Mouse (Mus musculus): ENCODE measurements around the gene Palld. TPM values are rescaled to one million over a fixed set of nuclear protein-coding genes. Genes with fewer than 3 reads are reported as not detected.

Gene Palld
- total RNA-seq, 2 experiments from 2014 or later, result 5.4 TPM

DNA sequence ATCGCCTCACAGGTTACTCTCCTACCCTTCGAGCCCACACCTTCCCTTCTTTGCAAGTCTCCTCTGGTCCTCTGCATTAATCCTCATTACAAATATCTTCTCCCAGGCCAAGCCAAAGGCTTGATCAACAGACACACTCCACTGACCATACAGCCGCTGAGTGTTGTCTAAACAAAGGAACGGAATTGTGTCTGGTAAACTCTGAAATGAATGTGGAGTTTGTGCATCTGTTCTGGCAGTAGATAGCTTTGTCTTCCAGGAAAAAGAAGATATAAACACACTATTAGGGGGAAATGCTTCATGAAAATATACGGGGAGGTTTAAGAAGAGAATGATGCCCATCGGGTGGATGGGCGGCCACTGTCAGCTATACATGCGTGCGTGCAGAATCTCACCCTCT is 180.3 kb downstream of the Palld start:
- DNase-seq, result no peak

DNA sequence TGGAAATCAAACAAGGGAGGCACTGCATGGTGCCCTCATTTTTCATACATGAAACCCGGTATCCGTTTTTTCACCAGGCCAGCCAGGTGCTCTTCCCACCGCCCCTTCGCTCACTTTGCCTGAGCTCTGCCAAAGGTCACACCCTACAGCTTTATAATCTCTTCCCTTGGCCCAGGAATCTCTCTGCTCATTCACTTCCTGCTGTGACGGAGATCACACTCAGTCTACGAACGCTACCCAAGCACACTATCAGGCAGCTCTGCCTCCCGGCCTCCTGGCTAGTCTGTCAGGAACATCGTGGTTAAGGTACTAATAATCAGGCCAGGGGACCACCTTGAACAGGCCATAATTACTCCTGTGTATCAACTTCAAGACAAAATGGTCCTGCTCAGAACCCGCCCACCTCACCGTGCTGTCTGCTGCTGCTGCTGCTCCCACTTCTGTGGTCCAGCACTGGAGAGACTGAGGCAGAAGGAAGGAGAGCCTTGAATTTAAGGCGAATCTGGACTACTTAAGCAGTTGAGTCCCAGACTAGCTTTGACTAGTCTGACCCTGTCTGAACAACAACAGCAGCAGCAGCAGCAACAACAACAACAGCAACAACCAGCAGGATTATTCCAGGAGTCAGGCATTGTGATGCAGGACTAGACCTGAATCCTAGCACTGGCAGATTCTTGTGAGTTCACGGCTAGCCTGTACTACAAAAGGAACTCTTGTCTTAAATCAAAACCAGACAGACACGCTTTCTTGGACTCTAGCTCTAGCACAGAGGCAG is 187.0 kb downstream of the Palld start:
- DNase-seq, result no peak

DNA sequence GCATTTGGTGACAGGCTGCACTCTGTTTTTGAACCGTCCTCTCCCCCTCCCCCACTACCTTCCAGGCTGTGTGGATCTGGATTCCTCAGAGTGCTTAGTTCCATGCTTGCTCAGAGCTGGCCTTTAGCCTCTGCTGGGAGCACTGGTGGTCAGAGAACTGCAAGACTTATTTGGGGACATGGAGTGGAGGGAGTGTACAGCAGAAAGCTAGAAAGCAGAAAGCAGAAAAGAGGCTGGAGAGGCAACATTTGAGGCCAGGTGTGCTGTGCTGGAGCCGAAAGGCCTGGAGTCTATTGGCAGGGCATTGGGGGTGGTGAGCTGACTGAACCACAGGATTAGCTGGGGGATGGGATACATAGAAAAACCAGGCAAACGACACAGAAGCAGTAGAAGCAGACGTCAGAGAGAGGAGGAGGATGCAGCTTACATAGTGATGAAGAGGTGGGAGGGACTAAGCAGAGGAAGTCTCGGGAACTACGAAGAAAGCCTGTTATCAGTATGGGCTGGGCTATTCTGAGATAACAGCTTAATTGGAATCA is 188.1 kb downstream of the Palld start:
- DNase-seq, result no peak

GRCm38 (mm10) chr8:61713195-61713990 is 189.1 kb downstream of the Palld start:
- DNase-seq, result no peak

DNA sequence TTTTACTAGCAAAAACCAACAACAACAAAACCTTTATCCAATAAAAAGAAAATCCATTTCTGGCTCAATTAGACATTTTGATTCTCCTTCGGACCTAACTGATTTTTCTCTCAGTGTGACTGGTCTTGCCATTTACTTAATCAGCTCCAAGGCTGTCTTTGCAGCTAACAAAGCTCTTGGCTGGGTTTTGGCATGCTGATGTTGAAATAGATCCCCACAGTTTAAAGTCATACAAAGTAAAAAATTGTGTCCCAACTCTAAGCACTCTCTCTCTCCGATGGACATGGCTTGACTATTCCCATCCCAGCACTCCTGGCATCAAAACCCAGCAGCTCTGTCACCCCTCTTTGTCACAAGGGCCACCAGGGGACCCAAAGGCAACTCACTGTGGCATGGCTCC is 190.1 kb downstream of the Palld start:
- no peak for DNase-seq

DNA sequence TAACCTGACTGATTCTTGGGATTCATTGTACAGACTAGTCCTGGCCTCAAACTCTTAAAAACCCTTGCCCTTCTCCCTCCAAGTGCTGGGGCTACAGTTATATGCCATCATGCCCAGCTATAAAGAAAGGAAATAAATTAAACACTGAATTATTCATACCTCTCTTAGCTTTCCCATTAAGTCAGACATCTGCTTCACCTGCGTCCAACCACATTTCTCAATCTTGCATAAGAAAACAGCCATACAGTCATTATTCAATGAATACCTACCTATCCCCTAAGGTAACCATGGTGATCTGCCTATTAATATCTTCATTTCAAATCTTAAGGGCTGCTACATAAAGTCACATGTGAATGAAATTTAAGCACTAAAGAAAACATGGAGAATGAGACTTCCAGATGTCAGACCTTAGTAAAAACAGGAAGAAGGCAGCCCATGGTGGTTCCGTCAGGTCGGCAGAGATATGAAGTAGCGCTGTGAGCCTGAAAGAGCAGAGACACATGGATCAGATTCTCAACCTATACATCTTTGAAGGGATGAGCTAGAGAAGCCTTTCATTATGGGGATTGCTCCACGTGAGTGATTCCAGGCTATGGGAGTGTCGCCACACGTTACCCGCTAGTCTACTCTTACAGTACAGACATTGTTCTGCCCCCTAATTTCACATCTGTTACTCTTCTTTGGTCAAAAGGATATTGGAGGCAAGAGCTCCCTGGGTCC is 193.7 kb downstream of the Palld start:
- DNase-seq, result no peak

- no peak for DNase-seq
These were observed 197.0 kb downstream of the Palld start for GRCm38 (mm10) chr8:61705491-61705890.

- DNase-seq, result no peak
These were observed 200.4 kb downstream of the Palld start for GRCm38 (mm10) chr8:61702122-61702521.

DNA sequence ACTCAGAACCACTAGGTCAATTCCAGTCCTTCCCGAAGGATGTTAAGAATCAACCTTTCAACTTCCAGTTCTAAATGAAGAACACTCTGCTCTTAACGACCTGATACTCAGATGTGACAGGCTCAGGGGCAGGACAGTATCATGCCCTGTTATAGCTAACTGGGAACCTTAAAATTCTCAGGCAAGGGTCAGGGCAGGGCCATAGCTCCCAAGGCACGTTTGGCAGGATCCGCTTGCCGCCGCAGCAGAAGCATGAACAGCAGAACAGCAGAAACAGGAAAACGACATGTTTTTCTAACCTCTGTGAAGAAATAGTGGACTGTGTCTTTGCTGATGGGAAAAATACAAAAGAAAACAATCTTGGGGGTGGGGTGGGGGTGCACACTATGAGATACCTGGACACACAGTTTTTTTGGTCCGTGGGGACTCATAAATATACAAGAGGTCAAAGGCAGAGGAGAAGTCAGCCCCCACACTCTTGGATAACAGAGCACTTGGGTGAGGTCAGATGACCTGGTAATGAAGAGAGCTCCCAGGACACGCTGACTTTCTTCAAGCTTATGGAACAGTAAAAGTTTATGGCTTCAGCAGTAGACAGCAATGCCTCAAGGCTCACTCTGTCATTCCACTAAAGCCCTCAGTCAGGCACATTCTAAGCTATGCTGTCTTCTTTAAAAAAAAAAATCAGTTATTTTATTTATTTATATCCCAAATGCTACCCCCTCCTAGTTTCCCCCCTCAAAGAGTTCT is 201.4 kb downstream of the Palld start:
- DNase-seq, result no peak

DNA sequence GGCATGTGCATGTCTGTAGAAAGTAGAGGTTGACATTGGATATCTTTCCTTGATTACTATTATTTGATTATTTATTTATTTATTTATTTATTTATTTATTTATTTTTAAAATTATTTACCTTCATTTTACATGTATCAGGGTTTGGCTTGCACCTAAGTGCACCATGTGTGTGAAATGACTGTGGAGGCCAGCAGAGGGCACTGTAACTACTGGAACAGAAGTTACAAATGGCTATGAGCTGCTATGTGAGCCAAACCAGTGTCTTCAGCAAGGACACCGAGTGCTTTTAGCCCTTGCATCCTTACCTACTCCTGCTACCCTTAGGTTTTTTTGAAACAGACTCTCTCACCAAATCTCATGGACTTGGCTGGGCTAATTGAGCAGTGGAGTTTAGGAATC is 202.2 kb downstream of the Palld start:
- DNase-seq, result no peak

GRCm38 (mm10) chr8:61698959-61699358 is 203.5 kb downstream of the Palld start:
- no peak for DNase-seq

DNA sequence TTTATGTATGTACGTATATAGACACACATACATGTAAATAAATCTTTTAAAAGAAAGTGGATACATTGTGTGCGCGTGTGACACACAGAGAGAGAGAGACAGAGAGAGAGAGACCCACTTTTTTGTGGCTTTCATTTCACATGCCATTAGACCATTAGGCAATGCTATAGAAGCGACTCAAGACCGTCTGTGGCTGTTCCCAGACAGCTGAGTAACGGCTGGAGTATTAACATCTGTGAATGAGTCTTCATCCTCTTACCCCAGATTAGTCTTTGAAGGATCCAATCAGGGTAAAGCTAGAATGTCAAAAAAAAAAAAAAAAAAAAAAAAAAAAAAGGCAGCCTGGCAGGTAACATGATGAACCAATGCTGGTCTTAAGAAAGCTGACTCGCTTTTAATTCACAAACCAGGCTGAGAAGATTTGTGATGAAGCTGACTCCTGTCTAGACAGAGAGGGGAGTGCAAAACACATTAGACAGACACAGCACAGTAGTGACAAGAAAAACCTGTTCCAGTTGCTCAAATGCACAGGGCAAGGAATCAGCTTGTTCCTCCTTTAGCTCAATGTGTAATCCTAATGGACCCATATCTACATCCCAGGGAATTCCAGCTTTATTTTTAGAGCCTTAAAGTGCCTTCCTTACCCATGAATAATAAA is 204.6 kb downstream of the Palld start:
- DNase-seq, result no peak

DNA sequence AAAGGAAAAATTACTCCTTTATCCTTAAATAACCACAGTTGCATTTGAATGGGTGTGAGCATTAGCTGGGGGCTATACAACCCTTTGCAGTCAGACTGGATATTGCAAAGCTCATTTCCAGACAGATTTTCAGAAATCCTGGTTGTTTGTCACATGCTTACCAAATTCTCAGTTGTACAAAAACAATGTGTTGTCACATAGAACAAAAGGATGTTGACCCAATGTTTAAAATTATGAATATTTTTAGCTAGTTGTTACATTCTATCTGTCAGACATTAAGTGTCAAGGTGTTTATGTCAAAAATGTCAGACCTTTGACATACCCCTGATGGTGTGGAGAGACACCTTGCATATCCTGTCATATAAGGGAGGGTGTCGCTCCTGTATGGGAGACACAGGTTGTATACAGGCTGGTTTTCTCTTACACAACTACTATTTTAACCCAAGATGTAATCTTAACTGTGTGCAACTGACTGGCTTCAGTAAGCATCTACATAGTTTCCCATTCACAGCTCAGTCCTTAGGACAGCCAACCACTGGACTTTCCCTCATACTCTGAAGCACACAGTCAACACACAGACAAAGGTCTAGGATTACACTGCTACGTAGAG is 205.5 kb downstream of the Palld start:
- no peak for DNase-seq

GRCm38 (mm10) chr8:61695416-61695815 is 207.1 kb downstream of the Palld start:
- no peak for DNase-seq

GRCm38 (mm10) chr8:61692866-61693265 is 209.6 kb downstream of the Palld start:
- DNase-seq, result no peak

- no peak for DNase-seq
These were observed 210.4 kb downstream of the Palld start for GRCm38 (mm10) chr8:61692129-61692528.

DNA sequence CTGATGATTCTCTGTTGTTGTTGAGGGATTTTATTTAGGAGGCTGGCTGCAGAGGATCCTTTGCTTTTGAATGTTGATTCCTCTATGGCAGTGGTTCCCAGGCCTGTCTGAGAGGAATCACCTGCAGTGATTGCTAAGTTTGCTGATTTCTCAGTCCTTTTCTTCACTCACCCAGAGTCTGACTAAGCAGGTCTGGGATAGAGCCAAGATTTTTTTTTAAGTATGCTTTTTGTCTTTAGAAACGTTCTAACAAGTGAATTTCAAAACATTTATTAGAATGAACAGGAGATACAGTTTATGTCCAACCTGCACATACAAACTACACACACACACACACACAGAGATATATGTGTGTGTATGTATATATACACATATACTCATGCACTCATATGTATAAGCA is 211.1 kb downstream of the Palld start:
- no peak for DNase-seq

DNA sequence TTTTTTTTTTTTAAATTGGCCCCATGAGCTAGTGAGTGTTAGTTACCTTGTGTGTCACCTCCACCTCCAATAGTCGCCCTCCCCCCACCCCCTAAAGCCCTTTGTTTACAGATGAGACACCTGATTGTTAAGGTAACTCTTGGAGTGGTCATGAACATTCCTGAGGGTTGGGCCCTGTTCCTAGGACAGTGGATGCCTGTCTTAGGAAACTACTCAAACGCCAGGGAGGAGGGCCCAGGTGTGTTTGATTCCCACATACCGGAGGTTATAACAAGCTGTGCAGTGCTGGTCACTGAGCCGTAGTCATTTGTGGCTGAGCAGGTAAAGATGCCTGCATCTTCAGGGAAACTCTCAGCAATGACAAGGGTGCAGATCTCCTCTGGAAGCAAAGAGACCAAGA is 215.4 kb downstream of the Palld start:
- DNase-seq, result no peak

DNA sequence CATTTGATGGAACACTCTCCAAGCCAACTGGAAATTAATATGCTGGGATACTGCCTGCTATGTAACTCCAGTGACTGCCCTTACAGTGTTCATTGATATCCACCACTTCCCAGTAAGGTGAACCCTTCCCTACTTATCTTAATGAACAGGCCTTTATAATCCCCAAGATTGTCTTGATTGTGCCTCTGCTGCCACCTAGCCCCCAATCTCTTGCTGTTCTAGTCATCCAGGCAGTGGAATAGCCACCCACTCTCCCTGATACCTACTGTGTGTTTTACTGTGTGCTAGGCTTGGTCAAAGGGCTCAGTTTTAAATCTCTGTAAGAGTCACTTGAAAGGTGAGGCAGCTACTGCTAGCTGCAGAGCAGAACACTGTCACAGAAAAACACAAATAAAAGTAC is 216.2 kb downstream of the Palld start:
- no peak for DNase-seq

GRCm38 (mm10) chr8:61685280-61685679 is 217.2 kb downstream of the Palld start:
- no peak for DNase-seq

DNA sequence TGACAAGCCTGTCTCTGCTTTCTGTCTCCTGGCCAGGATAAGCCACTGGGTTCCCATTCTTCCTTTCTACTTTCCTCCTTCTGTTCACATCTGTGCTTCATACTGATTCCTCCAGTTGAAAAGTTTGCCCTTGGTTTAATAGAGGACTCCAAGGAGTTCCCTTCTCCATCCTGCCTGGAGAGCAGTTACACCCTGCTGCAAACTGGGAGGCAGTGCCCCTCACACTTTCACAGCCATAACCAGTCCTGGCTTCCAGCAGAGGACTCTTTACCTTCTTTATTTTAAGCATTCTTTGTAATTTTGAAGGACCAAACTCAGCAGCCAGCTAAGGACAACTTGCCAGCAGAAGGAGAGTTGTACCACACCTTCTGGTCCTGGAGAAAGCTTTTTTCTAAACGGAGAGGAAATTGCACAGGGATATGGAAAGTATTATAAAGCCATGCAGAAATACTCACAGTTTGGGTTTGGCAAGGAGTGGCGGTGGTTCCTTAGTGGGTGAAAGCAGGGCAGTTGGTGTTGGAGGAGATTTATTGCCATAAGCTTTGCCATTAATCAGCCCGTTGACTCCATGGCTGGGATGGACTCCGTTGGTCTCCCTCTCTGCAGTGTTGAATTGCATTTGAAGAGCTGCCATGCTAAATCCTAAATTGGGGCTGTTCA is 218.1 kb downstream of the Palld start:
- no peak for DNase-seq

Measured in layer of hippocampus, postnatal 36 days (tissue).